Mouse (Mus musculus): ENCODE measurements around the gene Slc5a5.

DNA sequence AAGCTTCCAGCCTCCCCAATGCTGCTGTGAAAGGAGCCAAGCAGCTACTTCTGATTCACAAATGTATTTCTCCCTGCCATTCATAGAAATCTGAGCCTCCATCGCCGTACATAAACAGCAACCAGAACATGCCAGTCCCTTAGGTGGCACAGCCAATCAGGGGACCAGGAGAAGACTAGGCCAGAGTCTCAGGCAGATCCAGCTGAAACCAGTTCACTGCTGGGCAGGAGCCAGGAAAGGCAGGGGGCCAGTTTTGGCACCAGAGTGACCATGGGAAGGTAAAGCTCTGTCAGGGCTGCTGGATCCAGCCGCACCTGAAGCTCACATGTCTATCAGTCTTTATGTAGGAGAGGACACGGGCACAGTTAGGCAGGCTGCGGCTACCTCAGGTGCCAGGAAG, 1.9 kb downstream of the Slc5a5 start:
- TF ChIP-seq CTCF (IDR thresholded peaks at IDR 0.05; ENCODE audit: control insufficient read depth, insufficient read depth, insufficient replicate concordance, low read depth, low read length): no peak
- TF ChIP-seq POLR2A (IDR thresholded peaks at IDR 0.05; ENCODE audit: control insufficient read depth, low read depth, low read length): no peak
